Mouse (Mus musculus) spleen, embryonic (tissue): ENCODE measurements around the gene Myh3.

Experiments
- CTCF ChIA-PET: fragments of 350-600 bp; sonication (Branson Sonifier 250); formaldehyde crosslinking; loops from one replicate; lab custom pipeline; 2022; lab: Charles Lee

Myh3 gene

DNA sequence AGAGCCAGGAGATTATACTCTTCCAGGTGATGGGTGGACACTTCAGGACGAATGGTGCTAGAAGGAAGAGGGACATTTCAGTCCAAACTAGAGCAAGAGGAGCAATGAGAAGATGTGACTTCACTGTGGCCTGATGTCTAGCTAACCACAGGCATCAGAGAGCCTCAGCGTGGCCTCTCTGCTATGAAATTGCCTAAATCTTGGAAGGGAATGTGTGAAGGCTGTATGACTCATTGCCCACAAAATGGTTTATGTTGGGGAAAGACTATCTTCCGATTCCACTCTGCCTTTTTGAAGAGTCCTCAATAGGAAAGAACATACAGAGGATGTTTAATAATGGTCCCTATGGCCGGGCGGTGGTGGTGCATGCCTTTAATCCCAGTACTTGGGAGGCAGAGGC, 1.3 kb upstream of the Myh3 start:
- CTCF ChIA-PET = no interaction called here

GRCm38 (mm10) chr11:67077435-67077834, 665 bp upstream of the Myh3 start:
- CTCF ChIA-PET = no interaction called here

- CTCF ChIA-PET = no interaction called here
Observed at GRCm38 (mm10) chr11:67078888-67079287, 788 bp downstream of the Myh3 start.

DNA sequence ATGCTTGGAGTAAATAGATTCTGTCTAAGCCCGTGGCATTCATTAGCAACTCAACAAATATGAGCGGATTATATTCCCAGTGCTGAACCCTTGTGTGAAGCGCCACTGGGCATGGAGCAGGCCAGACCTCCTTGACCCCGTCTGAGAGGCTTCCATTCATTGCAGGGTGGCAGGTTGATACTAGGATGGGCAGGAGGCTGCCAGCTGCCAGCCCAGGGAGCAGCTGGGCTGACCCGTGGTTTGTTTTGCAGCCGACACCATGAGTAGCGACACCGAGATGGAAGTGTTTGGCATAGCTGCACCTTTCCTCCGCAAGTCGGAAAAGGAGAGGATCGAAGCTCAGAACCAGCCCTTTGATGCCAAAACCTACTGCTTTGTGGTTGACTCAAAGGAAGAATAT, 1.6 kb downstream of the Myh3 start:
- CTCF ChIA-PET = no interaction called here

DNA sequence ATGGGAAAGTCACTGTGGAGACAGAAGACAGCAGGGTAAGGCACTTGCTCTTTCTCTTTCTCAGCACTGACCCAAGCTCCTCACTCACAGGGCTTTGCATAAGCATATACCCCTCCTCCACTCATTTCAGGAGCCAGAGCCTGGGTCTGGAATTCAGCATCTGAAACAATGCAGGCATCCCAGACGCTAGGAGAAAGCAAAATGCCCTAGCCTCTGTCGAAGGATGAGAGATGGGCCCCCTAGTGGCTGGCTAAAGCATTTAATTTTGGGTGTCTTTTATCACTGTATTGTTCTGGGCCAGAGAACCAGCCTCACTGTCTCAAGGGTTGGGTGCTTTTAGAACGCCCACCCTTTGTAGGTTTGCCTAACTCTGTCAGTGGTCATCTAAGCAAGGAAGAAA, 2.1 kb downstream of the Myh3 start:
- CTCF ChIA-PET = no interaction called here

DNA sequence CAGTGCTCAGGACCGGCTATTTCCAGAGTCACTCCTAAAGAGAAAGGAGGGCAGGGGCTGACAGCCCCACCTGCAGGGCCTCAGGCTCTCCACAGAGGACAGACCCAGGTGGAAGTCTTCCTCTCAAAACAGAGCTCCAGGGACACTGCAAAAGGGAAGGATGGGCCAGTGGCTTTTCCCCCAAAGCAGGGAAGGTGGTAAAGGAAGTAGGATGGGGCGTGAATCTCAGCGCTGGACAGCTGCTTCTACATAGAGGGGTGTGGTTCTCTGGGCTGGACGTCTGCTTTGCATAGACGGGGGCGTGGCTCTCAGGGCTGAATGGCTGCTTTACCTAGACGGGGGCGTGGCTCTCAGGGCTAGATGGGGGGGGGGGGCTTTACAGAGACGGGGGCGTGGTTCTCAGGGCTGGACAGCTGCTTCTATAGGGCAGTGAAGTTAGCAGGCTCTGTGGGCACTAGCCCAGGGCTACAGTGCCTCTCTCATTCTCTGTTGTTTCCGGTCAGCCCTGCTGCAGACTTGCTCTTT, 3.1 kb downstream of the Myh3 start:
- CTCF ChIA-PET = no interaction called here

DNA sequence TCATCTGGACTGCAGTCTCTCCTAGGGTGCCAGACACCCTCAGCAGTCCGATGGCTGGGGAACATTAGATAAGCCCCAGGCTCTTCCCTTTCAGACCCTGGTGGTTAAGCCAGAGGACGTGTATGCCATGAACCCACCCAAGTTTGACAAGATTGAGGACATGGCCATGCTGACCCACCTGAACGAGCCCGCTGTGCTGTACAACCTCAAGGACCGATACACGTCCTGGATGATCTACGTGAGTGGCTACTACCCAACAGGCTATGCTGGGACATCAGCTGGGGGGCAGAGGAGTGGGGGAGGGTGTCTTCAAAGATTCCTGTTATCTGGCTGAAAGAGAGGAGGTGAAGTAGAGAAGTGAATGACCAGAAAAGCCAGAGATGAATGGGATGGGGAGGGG, 4.1 kb downstream of the Myh3 start:
- CTCF ChIA-PET = interaction anchor here (0.5 kb wide), 1 partner anchor 193 kb away, joined by 3 read pairs; no protein-coding TSS in a partner anchor

DNA sequence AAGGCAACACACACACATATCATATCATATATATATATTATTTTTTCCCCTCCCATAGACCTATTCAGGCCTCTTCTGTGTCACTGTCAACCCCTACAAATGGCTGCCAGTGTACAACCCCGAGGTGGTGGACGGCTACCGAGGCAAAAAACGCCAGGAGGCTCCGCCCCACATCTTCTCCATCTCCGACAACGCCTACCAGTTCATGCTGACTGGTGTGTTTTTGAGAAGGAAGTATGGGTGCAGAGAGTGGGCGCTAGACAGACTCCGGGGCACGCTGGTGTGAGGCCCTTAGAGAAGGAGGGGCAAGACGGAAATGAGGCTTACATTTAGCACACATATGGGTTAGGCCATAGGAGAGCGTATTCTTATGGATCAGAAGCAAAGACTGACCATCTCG, 4.7 kb downstream of the Myh3 start:
- CTCF ChIA-PET = interaction anchor here (0.5 kb wide), 1 partner anchor 192 kb away, joined by 3 read pairs; no protein-coding TSS in a partner anchor

DNA sequence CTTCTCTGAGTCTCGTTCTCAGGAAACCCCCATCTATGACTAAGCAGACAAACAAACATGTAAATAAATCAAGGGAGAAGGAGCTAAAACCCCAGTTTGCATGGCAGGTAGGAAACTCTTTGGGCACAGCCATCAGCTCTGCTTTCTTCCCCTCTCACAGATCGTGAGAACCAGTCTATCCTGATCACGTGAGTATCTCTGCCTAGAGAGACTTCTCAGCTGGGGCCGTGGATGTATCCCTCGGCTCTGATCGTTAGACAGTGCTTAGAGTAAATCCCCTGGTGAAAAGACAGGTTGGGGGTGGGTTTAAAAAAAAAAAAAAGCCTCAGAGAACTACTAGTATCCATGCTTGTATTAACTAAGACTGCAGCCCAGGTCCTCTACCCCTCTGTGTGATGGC, 5.1 kb downstream of the Myh3 start:
- CTCF ChIA-PET = no interaction called here

GRCm38 (mm10) chr11:67083712-67084340, 5.7 kb downstream of the Myh3 start:
- CTCF ChIA-PET = no interaction called here

DNA sequence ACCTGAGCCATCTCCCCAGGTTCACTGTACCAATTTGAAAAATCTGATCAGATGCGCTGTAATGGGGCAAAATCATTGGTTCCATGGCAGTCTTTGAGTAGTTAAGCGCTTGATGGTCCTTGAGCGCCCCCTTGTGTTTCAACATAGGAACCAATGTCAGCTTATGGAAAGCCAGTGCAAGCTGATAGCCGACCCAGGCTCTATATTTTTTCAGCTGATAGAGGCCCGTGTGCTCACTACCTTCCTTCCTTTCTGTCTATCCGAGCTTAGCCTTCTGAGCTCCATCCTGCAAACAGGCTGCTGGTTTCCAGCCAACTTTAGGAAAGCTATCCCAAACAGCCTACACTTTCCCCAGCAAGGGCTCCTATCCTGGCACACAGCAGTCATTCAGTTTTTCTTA, 7.4 kb downstream of the Myh3 start:
- CTCF ChIA-PET = interaction anchor here (1.3 to 1.4 kb wide), 2 partner anchors 13 to 51 kb away, joined by 3 read pairs; no protein-coding TSS in a partner anchor

DNA sequence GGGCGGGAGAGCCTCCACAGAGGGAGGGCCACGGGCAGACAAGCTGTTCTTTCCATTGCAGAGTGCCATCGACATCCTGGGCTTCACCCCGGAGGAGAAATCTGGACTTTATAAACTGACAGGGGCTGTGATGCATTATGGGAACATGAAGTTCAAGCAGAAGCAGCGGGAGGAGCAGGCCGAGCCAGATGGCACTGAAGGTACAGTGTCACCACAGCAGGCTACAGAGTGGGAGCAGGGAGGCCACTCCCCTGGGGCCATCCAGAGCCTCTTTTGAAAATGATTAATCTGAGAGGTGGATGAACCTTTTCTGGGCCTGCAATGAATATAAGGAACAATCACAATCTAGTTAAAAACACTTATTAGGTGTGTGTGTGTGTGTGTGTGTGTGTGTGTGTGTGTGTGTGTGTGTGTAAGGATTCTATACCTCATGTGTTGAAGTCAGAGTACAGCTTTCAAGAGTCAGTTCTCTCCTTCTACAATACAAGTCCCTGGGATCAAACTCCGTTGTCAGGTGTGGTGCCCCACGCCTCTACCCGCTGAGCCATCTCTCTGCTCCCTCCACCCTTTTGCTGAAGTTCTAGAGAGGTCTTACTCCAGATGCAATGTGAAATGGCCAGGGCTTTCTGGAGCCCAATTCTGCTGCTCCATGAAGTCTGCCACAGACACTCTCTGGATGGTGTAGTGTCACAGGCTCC, 8.5 kb downstream of the Myh3 start:
- CTCF ChIA-PET = interaction anchor here (0.5 to 1.4 kb wide), 2 partner anchors 52 to 752 kb away, joined by 3 to 5 read pairs; no protein-coding TSS in a partner anchor

DNA sequence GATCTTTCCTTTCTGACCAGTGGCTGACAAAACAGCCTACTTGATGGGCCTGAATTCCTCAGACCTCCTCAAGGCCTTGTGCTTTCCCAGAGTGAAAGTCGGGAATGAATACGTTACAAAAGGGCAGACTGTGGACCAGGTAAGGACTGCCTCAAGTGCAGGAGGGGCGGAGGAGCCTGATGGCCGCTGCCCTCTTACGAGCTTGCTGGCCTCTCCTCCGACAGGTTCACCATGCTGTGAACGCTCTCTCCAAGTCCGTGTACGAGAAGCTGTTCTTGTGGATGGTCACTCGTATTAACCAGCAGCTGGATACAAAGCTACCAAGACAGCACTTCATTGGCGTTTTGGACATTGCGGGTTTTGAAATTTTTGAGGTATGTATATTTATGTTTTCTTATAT, 9.1 kb downstream of the Myh3 start:
- CTCF ChIA-PET = interaction anchor here (0.5 kb wide), 1 partner anchor 751 kb away, joined by 5 read pairs; no protein-coding TSS in a partner anchor

DNA sequence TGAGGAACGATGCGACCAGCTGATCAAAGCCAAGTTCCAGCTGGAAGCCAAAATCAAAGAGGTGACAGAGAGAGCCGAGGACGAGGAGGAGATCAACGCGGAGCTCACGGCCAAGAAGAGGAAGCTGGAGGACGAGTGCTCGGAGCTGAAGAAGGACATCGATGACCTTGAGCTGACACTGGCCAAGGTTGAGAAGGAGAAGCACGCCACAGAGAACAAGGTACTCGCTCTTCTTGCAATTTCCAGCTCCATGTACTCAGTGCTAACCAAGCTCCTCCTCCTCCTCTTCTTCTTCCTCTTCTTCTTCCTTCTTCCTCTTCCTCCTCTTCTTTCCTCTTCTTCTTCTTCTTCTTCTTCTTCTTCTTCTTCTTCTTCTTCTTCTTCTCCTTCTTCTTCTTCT, 14.3 kb downstream of the Myh3 start:
- CTCF ChIA-PET = interaction anchor here (0.7 kb wide), 1 partner anchor 1820 kb away, joined by 7 read pairs; no protein-coding TSS in a partner anchor

DNA sequence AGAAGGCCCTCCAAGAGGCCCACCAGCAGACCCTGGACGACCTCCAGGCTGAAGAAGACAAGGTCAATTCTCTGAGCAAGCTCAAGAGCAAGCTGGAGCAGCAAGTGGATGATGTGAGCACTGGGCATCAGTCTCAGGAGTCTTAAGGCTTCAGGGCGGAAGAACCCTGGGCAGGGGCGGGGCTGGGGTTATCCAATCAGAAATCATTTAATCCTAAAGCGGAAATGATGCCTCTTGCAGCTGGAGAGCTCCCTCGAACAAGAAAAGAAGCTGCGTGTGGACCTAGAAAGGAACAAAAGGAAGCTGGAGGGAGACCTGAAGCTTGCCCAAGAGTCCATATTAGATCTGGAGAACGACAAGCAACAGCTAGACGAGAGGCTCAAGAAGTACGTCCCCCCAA, 15.1 kb downstream of the Myh3 start:
- CTCF ChIA-PET = interaction anchor here (0.6 kb wide), 1 partner anchor 64 kb away, joined by 4 read pairs; no protein-coding TSS in a partner anchor

DNA sequence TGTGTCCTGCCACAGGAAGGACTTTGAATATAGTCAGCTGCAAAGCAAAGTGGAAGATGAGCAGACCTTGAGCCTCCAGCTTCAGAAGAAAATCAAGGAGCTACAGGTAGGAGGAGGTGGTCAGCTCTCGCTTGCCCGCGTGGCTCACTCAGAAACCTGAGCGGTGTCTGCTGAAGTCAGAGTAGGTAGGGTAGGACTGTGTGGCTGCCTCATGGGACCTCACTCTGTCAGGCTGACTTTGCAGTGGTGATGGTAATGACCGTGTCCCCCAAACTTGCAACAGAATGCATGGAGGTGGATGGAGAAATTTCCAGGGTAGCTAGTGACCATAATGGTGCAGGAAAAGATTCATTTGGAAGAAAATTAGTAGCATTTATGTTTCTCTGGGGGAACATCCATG, 15.6 kb downstream of the Myh3 start:
- CTCF ChIA-PET = interaction anchor here (0.6 kb wide), 1 partner anchor 64 kb away, joined by 4 read pairs; no protein-coding TSS in a partner anchor

- CTCF ChIA-PET = no interaction called here
Observed at GRCm38 (mm10) chr11:67094470-67094869, 16.4 kb downstream of the Myh3 start.

DNA sequence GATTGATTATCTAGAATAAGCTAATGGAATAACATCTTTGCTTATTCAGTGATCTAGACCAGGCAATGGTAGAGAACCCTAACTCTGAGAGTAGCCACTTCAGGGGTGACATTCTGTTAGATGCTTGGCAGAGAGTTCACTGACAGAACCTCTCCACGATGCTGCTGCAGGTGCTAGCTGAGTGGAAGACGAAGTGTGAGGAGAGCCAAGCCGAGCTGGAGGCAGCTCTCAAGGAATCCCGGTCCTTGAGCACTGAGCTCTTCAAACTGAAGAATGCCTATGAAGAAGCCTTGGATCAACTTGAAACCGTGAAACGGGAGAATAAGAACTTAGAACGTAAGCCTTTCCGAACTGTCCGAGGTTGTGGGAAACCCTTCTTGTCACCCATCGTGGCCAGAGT, 19.6 kb downstream of the Myh3 start:
- CTCF ChIA-PET = no interaction called here

DNA sequence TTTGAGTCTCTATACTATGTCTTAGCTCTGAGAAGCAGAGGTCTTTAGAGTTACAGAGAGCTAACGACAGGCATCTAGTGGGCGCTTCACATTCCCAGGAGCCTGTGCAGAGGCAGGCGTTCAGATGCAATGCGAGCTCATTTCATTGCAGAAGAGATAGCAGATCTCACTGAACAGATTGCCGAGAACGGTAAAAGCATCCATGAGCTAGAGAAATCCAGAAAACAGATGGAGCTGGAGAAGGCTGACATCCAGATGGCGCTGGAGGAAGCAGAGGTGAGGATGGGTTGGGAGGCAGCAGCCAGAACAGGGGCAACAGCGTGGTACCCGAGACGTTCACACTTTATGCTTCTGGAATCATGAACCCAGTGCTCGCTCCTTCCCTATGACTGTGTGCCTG, 20.3 kb downstream of the Myh3 start:
- CTCF ChIA-PET = interaction anchor here (0.6 to 1.0 kb wide), 3 partner anchors 13 to 73 kb away, joined by 3 to 5 read pairs (median 4); partner anchors contain the start of gene Tmem220

GRCm38 (mm10) chr11:67099241-67099640, 21.1 kb downstream of the Myh3 start:
- CTCF ChIA-PET = interaction anchor here (0.7 to 1.0 kb wide), 2 partner anchors 14 to 74 kb away, joined by 3 to 5 read pairs; partner anchors contain the start of gene Tmem220

DNA sequence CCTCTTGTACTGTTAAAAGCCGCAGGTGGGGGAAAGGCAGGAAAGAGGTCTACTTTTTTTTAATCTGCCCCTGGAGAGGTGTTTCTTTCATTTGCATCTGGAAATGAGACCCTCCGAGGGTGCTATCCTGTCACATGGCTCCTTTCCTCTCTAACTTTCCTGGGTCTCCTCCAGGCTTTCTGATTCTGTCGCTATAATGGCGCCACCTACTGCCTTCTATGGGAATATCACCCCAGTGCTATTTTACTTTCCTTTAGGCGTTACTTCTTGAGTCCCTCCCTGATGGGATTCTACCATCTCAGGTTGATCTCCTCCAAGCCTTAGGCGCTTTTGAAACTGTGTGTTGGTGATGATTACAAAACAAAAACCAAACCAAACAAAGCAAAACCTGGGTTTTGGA, 22.1 kb downstream of the Myh3 start:
- CTCF ChIA-PET = no interaction called here

DNA sequence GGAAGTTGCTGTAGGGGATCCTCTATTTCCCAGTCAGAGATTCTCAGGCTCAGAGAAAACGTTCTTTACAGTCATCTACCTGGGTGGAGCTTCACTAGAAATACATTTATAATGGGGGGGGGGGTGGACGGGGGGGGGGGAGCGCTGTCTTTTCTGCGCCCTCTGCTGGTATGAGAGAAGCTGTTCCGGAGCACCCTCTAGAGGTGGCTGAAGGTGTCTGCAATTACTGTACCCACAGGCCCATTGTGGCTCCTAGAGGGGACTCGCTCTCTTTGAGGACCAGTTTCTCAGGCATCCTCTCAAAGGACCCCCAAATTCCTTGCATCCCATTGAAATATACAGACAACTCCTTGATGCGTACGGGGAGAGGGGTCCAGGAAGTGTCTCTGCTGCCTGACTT, 23.6 kb downstream of the Myh3 start:
- CTCF ChIA-PET = interaction anchor here (0.6 to 1.2 kb wide), 3 partner anchors 9 to 84 kb away, joined by 3 to 6 read pairs (median 4); no protein-coding TSS in a partner anchor
